Mouse (Mus musculus) bone marrow, adult 2 months (tissue): ENCODE measurements around the gene Armh3. TPM values are rescaled to one million over a fixed set of nuclear protein-coding genes. Genes with fewer than 3 reads are reported as not detected.

ENCODE experiments used
- H3K27ac ChIP-seq: fragments of 200-500 bp; 2 replicates; pipeline ENCODE4 v1.5.1; 2012; ENCODE audit warnings: low read depth, mild to moderate bottlenecking, control low read depth, inconsistent platforms, low read length; ENCODE audit not compliant: control insufficient read depth, poor library complexity, insufficient read depth
- H3K4me1 ChIP-seq: fragments of 200-500 bp; 2 replicates; pipeline ENCODE4 v1.6.1; 2011; ENCODE audit warnings: low read length; ENCODE audit not compliant: control insufficient read depth, insufficient read depth
- H3K4me3 ChIP-seq: fragments of 200-500 bp; replicated peaks from 2 replicates; pipeline ENCODE3; 2011; ENCODE audit warnings: mild to moderate bottlenecking, low read depth, low read length, control low read depth; ENCODE audit not compliant: control insufficient read depth
- CTCF ChIP-seq: fragments of 200-500 bp; IDR thresholded peaks from 2 replicates; pipeline ENCODE4 v1.5.1; 2011; ENCODE audit warnings: low read length, control low read depth; ENCODE audit not compliant: control insufficient read depth, insufficient read depth
- POLR2A ChIP-seq: fragments of 200-500 bp; IDR thresholded peaks from 2 replicates; pipeline ENCODE4 v1.6.1; 2011; ENCODE audit warnings: low read depth, mild to moderate bottlenecking, control low read depth, low read length, borderline replicate concordance; ENCODE audit not compliant: control insufficient read depth
- WGBS: fragments of 180-500 bp; shearing (Covaris S2); methylation state at CpG from one replicate; pipeline ENCODE4 v1.1.7; 2018; 5-methylcytosine and 5-hydroxymethylcytosine counted together
- polyA plus RNA-seq: library from polyadenylated mRNA; stranded (reverse); fragments of >200 nt; gene quantifications from 2 replicates; pipeline ENCODE4 v1.2.4, GENCODE M21; 2011; ENCODE audit warnings: low replicate concordance; ENCODE audit not compliant: missing spikeins, insufficient read depth, insufficient read length

The Armh3 gene
- polyA plus RNA-seq, 1 experiment, result 5.3 TPM

DNA sequence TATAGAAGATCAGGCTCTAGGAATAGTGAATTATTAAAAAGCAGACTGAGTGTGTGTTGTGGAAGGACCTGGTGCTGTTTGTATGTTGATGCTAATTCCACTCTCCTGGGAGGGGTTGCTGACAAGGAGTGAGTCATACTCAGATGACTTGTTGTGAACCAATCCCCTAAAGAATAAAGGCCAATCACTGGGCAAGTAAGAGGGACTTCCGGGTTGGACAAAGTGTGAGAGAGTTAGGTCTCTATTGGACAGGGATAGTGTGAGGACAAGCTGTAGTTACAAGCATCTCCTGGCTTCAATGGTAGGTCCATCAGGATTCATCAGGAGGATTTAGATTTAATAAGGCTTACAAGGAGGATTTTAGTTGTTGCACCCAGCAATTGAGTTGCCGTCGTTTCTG, 10.1 kb downstream of the Armh3 start:
- H3K4me3 ChIP-seq, result no peak overlapping the region
- H3K27ac ChIP-seq, result no peak overlapping the region
- WGBS, result 85% methylated on average over 3 of the region's 3 CpGs
- H3K4me1 ChIP-seq, result no peaks in the 10 kb centered on the region
- TF ChIP-seq CTCF (no peak), POLR2A (no peak)

DNA sequence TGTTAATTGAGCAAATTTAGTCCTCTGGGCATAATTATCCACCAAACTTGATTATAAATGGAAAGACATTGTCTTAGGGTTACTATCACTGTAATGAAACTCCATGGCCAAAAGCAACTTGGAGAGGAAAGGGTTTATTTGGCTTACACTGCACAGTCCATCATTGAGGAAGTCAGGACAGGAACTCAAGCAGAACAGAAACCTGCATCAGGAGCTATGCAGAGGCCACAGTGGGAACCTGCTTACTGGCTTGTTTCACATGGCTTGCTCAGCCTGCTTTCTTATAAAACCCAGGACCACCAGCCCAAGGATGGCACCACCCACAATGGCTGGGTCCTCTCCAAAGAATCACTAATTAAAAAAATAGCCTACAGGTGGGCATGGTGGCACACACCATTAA, 13.9 kb downstream of the Armh3 start:
- TF ChIP-seq POLR2A (no peak), CTCF (no peak)
- H3K4me3 ChIP-seq, result no peak overlapping the region
- no peak overlapping the region for H3K27ac ChIP-seq
- no peaks in the 10 kb centered on the region for H3K4me1 ChIP-seq

GRCm38 (mm10) chr19:45960770-45961169, 37.5 kb downstream of the Armh3 start:
- H3K4me3 ChIP-seq, result no peak overlapping the region
- WGBS, result 82% methylated on average over 5 of the region's 5 CpGs
- no peak overlapping the region for H3K27ac ChIP-seq
- no peaks in the 10 kb centered on the region for H3K4me1 ChIP-seq
- TF ChIP-seq POLR2A (no peak), CTCF (no peak)

DNA sequence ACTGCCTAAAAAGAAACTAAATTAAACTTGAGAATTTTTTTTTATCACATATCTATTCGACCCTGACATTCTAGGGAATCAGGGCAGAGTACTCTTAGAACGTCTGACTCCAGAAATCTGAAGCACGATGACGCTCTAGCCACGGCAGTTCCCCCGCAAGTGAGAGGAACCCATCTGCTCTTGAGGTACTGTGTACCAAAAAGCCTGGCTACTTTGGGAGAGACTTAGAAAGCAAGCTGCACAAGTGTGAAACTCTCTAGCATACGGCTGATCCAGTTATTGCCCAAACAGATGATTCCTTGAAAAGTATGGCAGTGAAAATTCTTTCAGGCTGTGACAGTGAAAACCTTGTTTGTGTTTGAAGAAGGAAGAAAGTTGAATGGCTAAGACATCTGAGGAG, 41.6 kb downstream of the Armh3 start:
- 86% methylated on average over 7 of the region's 7 CpGs for WGBS
- Histone ChIP-seq H3K4me1 (no peaks in the 10 kb centered on the region), H3K4me3 (no peak overlapping the region), H3K27ac (no peak overlapping the region)
- TF ChIP-seq POLR2A (no peak), CTCF (no peak)

DNA sequence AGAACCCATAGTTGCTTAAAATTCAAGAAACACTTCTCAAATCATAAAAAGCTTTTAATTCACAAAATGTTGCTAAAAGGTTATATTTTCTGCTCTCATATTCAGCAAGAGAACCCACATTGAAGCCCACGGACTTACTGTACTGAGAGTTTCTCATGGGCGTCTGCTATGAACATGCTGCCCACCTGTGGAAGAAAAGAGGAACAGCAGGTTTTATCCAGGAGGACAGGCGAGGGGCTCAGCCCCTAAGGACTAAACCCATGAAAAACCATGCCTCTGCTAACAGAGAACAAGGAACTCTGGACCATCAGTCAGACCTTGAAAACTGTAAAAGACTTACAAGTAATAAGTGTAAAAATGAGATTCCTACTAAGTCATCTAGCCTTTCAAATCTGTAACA, 45.0 kb downstream of the Armh3 start:
- TF ChIP-seq CTCF (peak; percentile 33; the same call in 1 of the 2 replicates), POLR2A (no peak)
- Histone ChIP-seq H3K4me3 (no peak overlapping the region), H3K4me1 (no peaks in the 10 kb centered on the region), H3K27ac (no peak overlapping the region)
- WGBS, result 15% methylated on average over 3 of the region's 3 CpGs

DNA sequence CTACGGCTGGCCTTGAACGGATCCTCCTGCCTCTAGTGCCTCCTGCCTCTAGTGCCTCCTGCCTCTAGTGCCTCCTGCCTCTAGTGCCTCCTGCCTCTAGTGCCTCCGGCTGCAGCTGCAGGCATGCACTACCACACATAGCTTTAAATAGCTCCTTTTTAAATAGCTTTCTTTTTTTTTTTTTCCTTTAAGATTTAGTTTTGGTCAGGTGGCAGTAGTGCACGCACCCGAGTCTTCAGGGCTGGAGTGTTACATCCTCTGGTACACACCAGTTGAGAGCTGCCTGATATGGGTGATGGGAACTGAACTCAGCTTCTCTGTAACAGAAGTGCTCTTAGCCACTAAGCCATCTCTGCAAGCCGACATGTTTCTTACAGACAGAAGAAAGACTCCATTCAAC, 49.1 kb downstream of the Armh3 start:
- Histone ChIP-seq H3K4me3 (no peak overlapping the region), H3K27ac (no peak overlapping the region), H3K4me1 (no peaks in the 10 kb centered on the region)
- no peak for TF ChIP-seq CTCF
- TF ChIP-seq POLR2A, result no peak
- 80% methylated on average over 6 of the region's 6 CpGs for WGBS

- TF ChIP-seq POLR2A (no peak), CTCF (no peak)
- no peak overlapping the region for H3K4me3 ChIP-seq
- H3K4me1 ChIP-seq, result no peaks in the 10 kb centered on the region
- no peak overlapping the region for H3K27ac ChIP-seq
- 87% methylated on average over 2 of the region's 2 CpGs for WGBS
Observed at GRCm38 (mm10) chr19:45947764-45948163, 50.5 kb downstream of the Armh3 start.

- no peaks in the 10 kb centered on the region for H3K4me1 ChIP-seq
- H3K4me3 ChIP-seq, result no peak overlapping the region
- TF ChIP-seq CTCF (no peak), POLR2A (no peak)
- no peak overlapping the region for H3K27ac ChIP-seq
- 90% methylated on average over 2 of the region's 2 CpGs for WGBS
Observed at GRCm38 (mm10) chr19:45947286-45947685, 51.0 kb downstream of the Armh3 start.

GRCm38 (mm10) chr19:45946541-45946940, 51.7 kb downstream of the Armh3 start:
- Histone ChIP-seq H3K27ac (no peak overlapping the region), H3K4me1 (no peaks in the 10 kb centered on the region), H3K4me3 (no peak overlapping the region)
- no peak for TF ChIP-seq POLR2A
- TF ChIP-seq CTCF, result no peak
- WGBS, result 87% methylated on average over 9 of the region's 9 CpGs
